Mouse (Mus musculus) liver, adult 2 months (tissue): ENCODE data around the gene Mtss1l.

ENCODE experiments used
- CTCF ChIP-seq: fragments of 200-500 bp; IDR thresholded peaks from 2 replicates; pipeline ENCODE4 v1.5.1; 2011; ENCODE audit warnings: low read depth, low read length, control low read depth
- POLR2A ChIP-seq: fragments of 200-500 bp; IDR thresholded peaks from 2 replicates; pipeline ENCODE4 v1.6.1; 2011; ENCODE audit warnings: low read length, control low read depth; ENCODE audit not compliant: insufficient read depth; ENCODE audit errors: extremely low read depth

- TF ChIP-seq CTCF = no peak
- TF ChIP-seq POLR2A = no peak
Measured at GRCm38 (mm10) chr8:110718969-110719670, 2.2 kb upstream of the Mtss1l start.
